Mouse (Mus musculus) liver, postnatal 0 days (tissue): ENCODE results near the gene 4921507P07Rik.

Experiments used
- CTCF ChIP-seq: sonication (generic); IDR thresholded peaks from 2 replicates; pipeline ENCODE4 v1.5.1; 2016; ENCODE audit warnings: antibody characterized with exemption, low read depth
- EP300 ChIP-seq: IDR thresholded peaks from 2 replicates; pipeline ENCODE4 v1.6.1; 2016; ENCODE audit warnings: antibody characterized with exemption, low read depth, mild to moderate bottlenecking

- TF ChIP-seq CTCF (no peak), EP300 (no peak)
Observed at GRCm38 (mm10) chr6:50535346-50535745, 61.1 kb downstream of the 4921507P07Rik start.
